Mouse (Mus musculus) lung, embryonic 16.5 days (tissue): ENCODE results near the gene 2210017I01Rik. TPM values are rescaled to one million over a fixed set of nuclear protein-coding genes. Genes with fewer than 3 reads are reported as not detected.

Source experiments
- ATAC-seq: fragments of 200-750 bp; cut with Nextera tagmentation; 2 replicates; pipeline ENCODE4 v1.8.0; 2017; ENCODE audit warnings: low read depth, mild to moderate bottlenecking, moderate library complexity
- H3K27ac ChIP-seq: fragments of 300-500 bp; sonication (generic); 2 replicates; pipeline ENCODE4 v1.5.1; 2014; ENCODE audit warnings: mild to moderate bottlenecking, control low read depth, low read length
- H3K27me3 ChIP-seq: fragments of 300-500 bp; sonication (generic); 2 replicates; pipeline ENCODE4 v1.6.1; 2014; ENCODE audit warnings: low read depth, low read length, mixed read lengths; ENCODE audit not compliant: control insufficient read depth, insufficient read depth
- H3K36me3 ChIP-seq: fragments of 300-500 bp; sonication (generic); 2 replicates; pipeline ENCODE4 v1.6.1; 2014; ENCODE audit warnings: low read length; ENCODE audit not compliant: control insufficient read depth, insufficient read depth
- H3K4me1 ChIP-seq: fragments of 300-500 bp; sonication (generic); replicated peaks from 2 replicates; pipeline ENCODE4 v1.6.1; 2014; ENCODE audit warnings: low read length, mixed read lengths; ENCODE audit not compliant: control insufficient read depth, insufficient read depth
- H3K4me2 ChIP-seq: fragments of 300-500 bp; sonication (generic); 2 replicates; pipeline ENCODE4 v1.6.1; 2014; ENCODE audit warnings: low read depth, low read length, control low read depth
- H3K4me3 ChIP-seq: fragments of 300-500 bp; sonication (generic); 2 replicates; pipeline ENCODE4 v1.5.1; 2014; ENCODE audit warnings: mild to moderate bottlenecking, low read length, control low read depth
- H3K9ac ChIP-seq: fragments of 300-500 bp; sonication (generic); 2 replicates; pipeline ENCODE4 v1.6.1; 2014; ENCODE audit warnings: low read length, control low read depth
- H3K9me3 ChIP-seq: fragments of 300-500 bp; sonication (generic); 2 replicates; pipeline ENCODE4 v1.6.1; 2016; ENCODE audit warnings: low read length; ENCODE audit not compliant: control insufficient read depth
- WGBS: fragments of 180-500 bp; shearing (Covaris S2); extraction: QIAGEN DNeasy Blood & Tissue Kit; methylation state at CpG from one replicate; pipeline ENCODE4 v1.1.7; 2014; 5-methylcytosine and 5-hydroxymethylcytosine counted together
- polyA plus RNA-seq: library from polyadenylated mRNA; unstranded; fragments of >200 nt; fragmentation: Nextera tagmentation; extraction: Ambion mirVana; gene quantifications from 2 replicates; pipeline ENCODE4 v1.2.1, GENCODE M21; 2015

2210017I01Rik gene
- polyA plus RNA-seq, 1 experiment from 2014 or later: not detected

DNA sequence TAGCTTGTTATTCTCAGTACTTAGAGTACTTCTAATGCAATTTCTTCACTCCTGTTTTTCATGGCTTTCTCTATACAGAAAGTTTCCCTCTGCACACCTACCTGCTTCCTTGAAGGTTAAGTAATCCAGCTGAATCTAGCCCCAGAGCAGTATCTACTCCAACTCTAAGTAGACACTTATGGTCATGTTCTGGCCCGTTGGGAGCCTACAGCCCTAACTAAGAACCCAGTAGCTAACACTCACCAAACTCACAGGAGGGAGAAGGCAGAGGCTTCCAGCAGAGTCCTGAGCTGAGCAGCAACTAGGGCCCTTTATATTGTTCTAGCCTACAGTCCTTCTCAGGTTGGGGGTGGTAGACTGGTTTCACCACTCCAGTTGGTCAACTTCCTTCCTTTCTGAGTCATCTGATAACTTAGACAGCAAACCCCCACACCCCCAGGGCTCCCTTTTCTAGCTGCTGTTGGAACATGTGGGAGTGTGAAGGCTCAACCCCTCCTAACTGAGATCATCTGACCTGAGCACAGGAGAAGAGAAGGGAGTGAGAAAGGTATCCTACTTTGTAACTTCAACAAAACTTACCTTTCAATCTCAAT is 33.7 kb downstream of the 2210017I01Rik start, which contains the start of gene Ivl:
Gene Ivl (minus strand): TSS at position 287 of the 593 bp plus-strand sequence.
- no peaks in the 10 kb centered on the region for H3K9me3 ChIP-seq
- no peaks in the 10 kb centered on the region for H3K27me3 ChIP-seq
- WGBS: 65% methylated on average over 1 of the region's 1 CpGs
- ATAC-seq: no peak
- no peak within 1 kb of the TSS for H3K4me2 ChIP-seq
- H3K36me3 ChIP-seq: no peaks in the 10 kb centered on the region
- H3K4me1 ChIP-seq: no peaks in the 10 kb centered on the region
- H3K27ac ChIP-seq: no peak within 1 kb of the TSS
- H3K9ac ChIP-seq: no peak within 1 kb of the TSS
- no peak within 1 kb of the TSS for H3K4me3 ChIP-seq

DNA sequence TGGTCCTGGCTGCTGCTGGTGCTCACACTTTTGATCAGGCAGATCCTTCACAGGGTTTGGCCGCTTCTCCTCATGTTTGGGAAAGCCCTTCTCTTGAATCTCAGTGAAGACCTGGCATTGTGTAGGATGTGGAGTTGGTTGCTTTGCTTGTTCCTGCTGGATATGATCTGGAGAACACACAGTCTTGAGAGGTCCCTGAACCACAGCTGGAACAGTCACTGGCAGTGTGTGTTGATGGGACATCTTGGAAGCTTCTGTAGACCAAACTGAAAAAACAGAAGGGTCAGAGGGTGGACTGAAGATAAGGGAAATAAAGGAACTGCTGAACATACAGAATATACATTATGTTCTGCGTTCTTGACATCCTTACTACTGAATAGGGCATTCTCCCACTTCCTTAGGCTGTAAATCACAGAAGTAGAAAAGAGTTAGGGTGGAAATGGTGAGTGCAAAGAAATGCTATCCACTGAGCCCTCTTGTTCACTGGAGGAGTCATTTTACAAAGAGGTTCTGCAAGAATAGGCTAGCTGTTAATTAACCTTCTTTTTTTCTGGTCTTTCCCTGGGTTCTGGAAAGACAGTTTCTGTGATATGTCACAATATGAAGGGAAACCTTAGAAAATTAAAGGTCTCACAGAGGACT is 34.7 kb downstream of the 2210017I01Rik start:
- Histone ChIP-seq H3K9ac (no peak overlapping the region), H3K27ac (no peak overlapping the region), H3K27me3 (no peaks in the 10 kb centered on the region), H3K4me1 (no peaks in the 10 kb centered on the region), H3K4me3 (no peak overlapping the region), H3K9me3 (no peaks in the 10 kb centered on the region), H3K36me3 (no peaks in the 10 kb centered on the region), H3K4me2 (no peak overlapping the region)
- 29% methylated on average over 2 of the region's 2 CpGs for WGBS
- no peak for ATAC-seq

DNA sequence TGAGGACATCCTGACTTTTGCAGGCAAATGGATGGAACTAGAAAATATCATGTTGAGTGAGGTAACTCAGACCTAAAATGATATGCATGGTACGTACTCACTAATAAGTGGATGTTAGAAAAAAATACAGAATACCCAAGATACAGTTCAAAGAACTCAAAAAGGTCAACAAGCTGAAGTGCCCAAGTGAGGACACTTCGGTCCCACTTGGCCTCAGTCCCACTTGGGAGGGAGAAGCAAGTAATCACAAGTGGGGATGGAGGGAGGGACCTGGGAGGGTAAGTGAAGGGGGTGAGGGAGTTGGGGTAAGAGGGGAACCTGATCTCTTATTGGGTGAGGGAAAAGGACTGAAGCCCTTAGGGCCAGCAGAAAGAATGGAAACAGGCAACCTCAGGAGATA is 38.5 kb downstream of the 2210017I01Rik start:
- no peak overlapping the region for H3K27ac ChIP-seq
- no peaks in the 10 kb centered on the region for H3K27me3 ChIP-seq
- H3K4me3 ChIP-seq: no peak overlapping the region
- H3K4me1 ChIP-seq: no peaks in the 10 kb centered on the region
- ATAC-seq: peak; percentile 47; the same call in 1 of the 2 replicates
- H3K9ac ChIP-seq: no peak overlapping the region
- no peak overlapping the region for H3K4me2 ChIP-seq
- WGBS: 58% methylated on average over 2 of the region's 2 CpGs
- no peaks in the 10 kb centered on the region for H3K36me3 ChIP-seq
- H3K9me3 ChIP-seq: no peaks in the 10 kb centered on the region

DNA sequence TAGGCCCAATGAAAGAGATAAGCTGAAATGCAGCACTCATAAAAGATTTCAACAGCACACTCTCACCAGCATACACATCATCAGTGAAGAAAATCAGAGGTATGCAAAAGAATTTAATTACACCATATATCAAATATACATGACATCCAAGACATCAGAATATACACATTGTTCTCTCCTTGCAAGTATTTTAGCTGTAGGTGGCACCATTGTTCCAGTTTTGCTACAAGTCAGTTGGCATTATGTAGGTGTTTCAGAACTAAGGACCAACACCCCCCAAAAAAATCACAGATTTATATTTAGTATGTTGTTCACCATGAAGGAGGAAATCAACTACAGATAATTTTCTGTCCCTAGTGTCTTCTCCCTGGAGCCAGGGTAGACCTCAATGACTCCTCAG is 41.9 kb downstream of the 2210017I01Rik start:
- H3K9me3 ChIP-seq: no peaks in the 10 kb centered on the region
- H3K9ac ChIP-seq: no peak overlapping the region
- no peak overlapping the region for H3K4me2 ChIP-seq
- no peak for ATAC-seq
- H3K4me3 ChIP-seq: no peak overlapping the region
- no peaks in the 10 kb centered on the region for H3K4me1 ChIP-seq
- H3K27ac ChIP-seq: no peak overlapping the region
- no peaks in the 10 kb centered on the region for H3K36me3 ChIP-seq
- H3K27me3 ChIP-seq: no peaks in the 10 kb centered on the region

Other genes starting within 250 kb of the 2210017I01Rik start
- gene Sprr2f, start 242.3 kb downstream of the 2210017I01Rik start, polyA plus RNA-seq: not detected in 2 replicates
- not detected in 2 replicates for gene Sprr2h, start 221.8 kb downstream of the 2210017I01Rik start, polyA plus RNA-seq
- not detected in 2 replicates for gene Sprr2i, start 199.5 kb downstream of the 2210017I01Rik start, polyA plus RNA-seq
- gene Sprr2j-ps, start 189.4 kb downstream of the 2210017I01Rik start, polyA plus RNA-seq: not detected in 2 replicates
- 7.8 and 10.3 TPM in 2 replicates for gene Gm9774, start 178.1 kb downstream of the 2210017I01Rik start, polyA plus RNA-seq
- gene Sprr2k, start 174.9 kb downstream of the 2210017I01Rik start, polyA plus RNA-seq: not detected in 2 replicates
- 0.79 TPM in 1 of 2 replicates, not detected in the other for gene Sprr1b, start 168.7 kb downstream of the 2210017I01Rik start, polyA plus RNA-seq
- gene Sprr3, start 148.8 kb downstream of the 2210017I01Rik start, polyA plus RNA-seq: not detected in 2 replicates
- 0.97 and 2.8 TPM in 2 replicates for gene Sprr1a, start 121.6 kb downstream of the 2210017I01Rik start, polyA plus RNA-seq
- gene Sprr4, start 107.0 kb downstream of the 2210017I01Rik start, polyA plus RNA-seq: not detected in 2 replicates
- not detected in 2 replicates for gene 2310046K23Rik, start 73.0 kb downstream of the 2210017I01Rik start, polyA plus RNA-seq
- 0.64 TPM in 1 of 2 replicates, not detected in the other for gene Ivl, start 33.8 kb downstream of the 2210017I01Rik start, polyA plus RNA-seq
- gene Smcp, start 18.5 kb downstream of the 2210017I01Rik start, polyA plus RNA-seq: not detected in 2 replicates
- gene Lce6a, start 14.2 kb upstream of the 2210017I01Rik start, polyA plus RNA-seq: not detected in 2 replicates
- 0.31 TPM in 1 of 2 replicates, not detected in the other for gene Lce1a1, start 40.8 kb upstream of the 2210017I01Rik start, polyA plus RNA-seq
- gene Lce1b, start 49.4 kb upstream of the 2210017I01Rik start, polyA plus RNA-seq: not detected in 2 replicates
- gene Lce1a2, start 62.8 kb upstream of the 2210017I01Rik start, polyA plus RNA-seq: not detected in 2 replicates
- gene Lce1c, start 71.8 kb upstream of the 2210017I01Rik start, polyA plus RNA-seq: not detected in 2 replicates
- not detected in 2 replicates for gene Lce1d, start 79.7 kb upstream of the 2210017I01Rik start, polyA plus RNA-seq
- gene Lce1e, start 101.6 kb upstream of the 2210017I01Rik start, polyA plus RNA-seq: not detected in 2 replicates
- not detected in 2 replicates for gene Lce1f, start 112.9 kb upstream of the 2210017I01Rik start, polyA plus RNA-seq
- not detected in 2 replicates for gene Gm38119, start 131.6 kb upstream of the 2210017I01Rik start, polyA plus RNA-seq
- gene Lce1g, start 144.8 kb upstream of the 2210017I01Rik start, polyA plus RNA-seq: not detected in 2 replicates
- gene Lce1h, start 157.6 kb upstream of the 2210017I01Rik start, polyA plus RNA-seq: not detected in 2 replicates
- gene Lce1i, start 171.4 kb upstream of the 2210017I01Rik start, polyA plus RNA-seq: not detected in 2 replicates
- gene Lce1j, start 183.0 kb upstream of the 2210017I01Rik start, polyA plus RNA-seq: not detected in 2 replicates
- gene Lce1k, start 200.4 kb upstream of the 2210017I01Rik start, polyA plus RNA-seq: not detected in 2 replicates
- gene Kprp, start 219.8 kb upstream of the 2210017I01Rik start, polyA plus RNA-seq: not detected in 2 replicates
- not detected in 2 replicates for gene Lce1l, start 243.8 kb upstream of the 2210017I01Rik start, polyA plus RNA-seq